Mouse (Mus musculus) heart, embryonic 12.5 days (tissue): ENCODE measurements around the gene Spaar. TPM values are rescaled to one million over a fixed set of nuclear protein-coding genes. Genes with fewer than 3 reads are reported as not detected.

ENCODE experiments used
- ATAC-seq: fragments of 200-750 bp; cut with Nextera tagmentation; 2 replicates; pipeline ENCODE4 v1.8.0; 2017; ENCODE audit warnings: moderate TSS enrichment, moderate library complexity; ENCODE audit not compliant: insufficient number of reproducible peaks, low FRiP score
- H3K27ac ChIP-seq: fragments of 300-500 bp; sonication (generic); 2 replicates; pipeline ENCODE4 v1.5.1; 2016; ENCODE audit warnings: mild to moderate bottlenecking, moderate library complexity; ENCODE audit not compliant: poor library complexity, severe bottlenecking
- H3K27me3 ChIP-seq: fragments of 300-500 bp; sonication (generic); replicated peaks from 2 replicates; pipeline ENCODE4 v1.6.1; 2016; ENCODE audit warnings: mild to moderate bottlenecking, moderate library complexity
- H3K36me3 ChIP-seq: fragments of 300-500 bp; sonication (generic); 2 replicates; pipeline ENCODE4 v1.6.1; 2016; ENCODE audit warnings: mild to moderate bottlenecking, moderate library complexity
- H3K4me1 ChIP-seq: fragments of 300-500 bp; sonication (generic); replicated peaks from 2 replicates; pipeline ENCODE4 v1.6.1; 2016; ENCODE audit warnings: mild to moderate bottlenecking
- H3K4me2 ChIP-seq: fragments of 300-500 bp; sonication (generic); 2 replicates; pipeline ENCODE4 v1.6.1; 2016; ENCODE audit warnings: mild to moderate bottlenecking, moderate library complexity
- H3K4me3 ChIP-seq: fragments of 300-500 bp; sonication (generic); 2 replicates; pipeline ENCODE4 v1.5.1; 2016; ENCODE audit warnings: mild to moderate bottlenecking
- H3K9ac ChIP-seq: fragments of 300-500 bp; sonication (generic); 2 replicates; pipeline ENCODE4 v1.6.1; 2016; ENCODE audit warnings: mild to moderate bottlenecking, moderate library complexity
- H3K9me3 ChIP-seq: fragments of 300-500 bp; sonication (generic); replicated peaks from 2 replicates; pipeline ENCODE4 v1.6.1; 2016; ENCODE audit warnings: mild to moderate bottlenecking, moderate library complexity
- WGBS: fragments of 180-500 bp; shearing (Covaris S2); methylation state at CpG from one replicate; pipeline ENCODE4 v1.1.7; 2016; 5-methylcytosine and 5-hydroxymethylcytosine counted together
- polyA plus RNA-seq: library from polyadenylated mRNA; unstranded; fragments of >200 nt; fragmentation: Nextera tagmentation; extraction: Ambion mirVana; gene quantifications from 2 replicates; pipeline ENCODE4 v1.2.1, GENCODE M21; 2016

Spaar gene
- polyA plus RNA-seq, 1 experiment from 2014 or later = 0.15 TPM

DNA sequence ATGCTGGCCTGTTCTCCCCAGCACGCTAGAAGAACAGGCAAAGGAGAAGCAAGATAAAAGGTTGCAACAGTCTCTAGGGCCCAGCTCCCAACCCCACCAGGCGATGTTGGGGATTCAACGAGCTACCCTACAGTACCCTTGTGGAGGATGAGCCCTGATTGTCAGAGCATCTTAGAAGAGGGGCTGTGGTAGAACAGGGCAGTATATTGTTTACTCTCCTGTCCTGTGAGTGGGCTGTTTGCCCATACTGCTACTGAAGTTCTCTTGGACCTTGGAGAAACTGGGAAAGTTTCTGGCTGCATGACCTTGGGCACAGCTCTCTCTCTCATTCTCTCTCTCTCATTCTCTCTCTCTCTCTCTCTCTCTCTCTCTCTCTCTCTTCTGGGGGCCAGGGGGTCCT lies 708 bp upstream of the Spaar start:
- 0 out of 2 replicates have a peak overlapping the region, but pooled peaks have one; percentile 25 for H3K9ac ChIP-seq
- H3K4me1 ChIP-seq = peaks cover 76% of the 10 kb centered on the region
- no peaks in the 10 kb centered on the region for H3K36me3 ChIP-seq
- no peaks in the 10 kb centered on the region for H3K27me3 ChIP-seq
- ATAC-seq = no peak
- H3K4me3 ChIP-seq = no peak overlapping the region
- no peaks in the 10 kb centered on the region for H3K9me3 ChIP-seq
- H3K4me2 ChIP-seq = peak overlapping the region; percentile 30; the same call in 1 of the 2 replicates
- 17% methylated on average over 3 of the region's 3 CpGs for WGBS
- H3K27ac ChIP-seq = peak overlapping the region; percentile 90

DNA sequence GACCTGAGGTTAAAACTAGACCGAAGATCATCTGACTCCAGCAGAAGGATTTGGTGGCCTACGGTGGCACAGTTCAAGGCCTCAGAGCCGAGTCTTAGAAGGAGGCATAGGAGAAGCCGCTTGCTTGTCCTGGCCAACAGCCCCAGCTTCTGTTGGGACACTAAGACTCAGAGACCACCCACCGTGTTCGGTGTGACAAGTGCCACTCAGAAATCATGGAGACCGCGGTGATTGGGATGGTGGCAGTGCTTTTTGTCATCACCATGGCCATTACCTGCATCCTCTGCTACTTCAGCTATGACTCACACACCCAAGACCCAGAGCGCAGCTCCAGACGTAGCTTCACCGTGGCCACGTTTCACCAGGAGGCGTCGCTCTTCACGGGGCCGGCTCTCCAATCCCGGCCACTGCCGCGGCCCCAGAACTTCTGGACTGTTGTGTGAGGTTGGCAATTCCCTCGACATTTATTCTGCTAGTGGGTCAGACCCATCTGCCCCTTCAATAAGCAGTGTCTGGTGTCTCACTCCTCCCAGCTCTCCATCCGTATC lies 990 bp downstream of the Spaar start:
- Histone ChIP-seq H3K4me2 (no peak overlapping the region), H3K9ac (no peak overlapping the region), H3K4me1 (peaks cover 76% of the 10 kb centered on the region), H3K36me3 (no peaks in the 10 kb centered on the region), H3K27me3 (no peaks in the 10 kb centered on the region), H3K9me3 (no peaks in the 10 kb centered on the region), H3K27ac (peak overlapping the region; percentile 90; the same call in 1 of the 2 replicates), H3K4me3 (no peak overlapping the region)
- 53% methylated on average over 21 of the region's 21 CpGs for whole genome bisulfite sequencing
- no peak for ATAC-seq

DNA sequence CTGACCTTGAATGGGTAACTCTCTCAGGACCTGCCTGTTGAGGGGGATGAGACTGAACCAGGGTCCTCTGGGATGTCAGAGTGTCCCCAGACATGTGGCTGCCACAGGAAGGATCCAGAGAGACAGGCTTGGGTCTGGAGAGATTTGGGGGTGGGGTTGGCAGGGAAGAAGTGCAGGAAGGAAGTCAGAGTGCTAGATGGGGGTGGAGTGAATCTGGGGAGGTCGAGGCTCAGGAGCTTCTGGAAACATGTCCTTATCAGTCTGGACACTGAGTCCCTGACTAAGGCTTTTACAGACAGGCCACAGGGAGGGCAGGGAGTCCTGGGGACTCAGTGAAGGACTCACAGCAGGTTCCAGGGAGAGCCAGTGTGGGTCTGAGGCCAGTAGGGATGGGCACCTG lies 2.3 kb downstream of the Spaar start:
- Histone ChIP-seq H3K4me3 (no peak overlapping the region), H3K27me3 (no peaks in the 10 kb centered on the region), H3K4me2 (no peak overlapping the region), H3K27ac (no peak overlapping the region), H3K9me3 (no peaks in the 10 kb centered on the region), H3K4me1 (peaks cover 67% of the 10 kb centered on the region), H3K9ac (no peak overlapping the region), H3K36me3 (no peaks in the 10 kb centered on the region)
- no peak for ATAC-seq
- 0% methylated on average over 1 of the region's 1 CpGs for WGBS

DNA sequence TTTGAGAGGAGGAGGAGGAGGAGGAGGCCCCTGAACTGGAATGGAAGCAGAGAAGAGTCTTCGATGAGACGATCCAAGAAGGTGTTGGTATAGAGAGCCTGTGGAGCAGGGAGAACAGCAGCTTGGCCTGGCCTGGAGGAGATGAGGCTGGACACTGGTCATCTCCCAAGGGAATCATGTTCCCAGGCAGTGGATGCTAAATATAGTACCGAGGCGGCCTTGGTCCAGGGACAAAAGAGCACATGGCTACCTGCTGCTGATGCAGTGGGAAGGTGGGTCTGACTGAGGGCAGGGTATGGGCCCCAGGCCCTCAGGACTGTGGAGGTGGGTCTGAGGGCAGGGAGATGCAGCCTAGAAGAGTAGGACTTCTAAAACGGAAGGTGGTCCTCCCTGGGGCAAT lies 3.4 kb downstream of the Spaar start:
- H3K9me3 ChIP-seq = no peaks in the 10 kb centered on the region
- ATAC-seq = no peak
- H3K27me3 ChIP-seq = no peaks in the 10 kb centered on the region
- 64% methylated on average over 5 of the region's 5 CpGs for WGBS
- peaks cover 57% of the 10 kb centered on the region for H3K4me1 ChIP-seq
- H3K27ac ChIP-seq = no peak overlapping the region
- H3K36me3 ChIP-seq = no peaks in the 10 kb centered on the region
- H3K9ac ChIP-seq = no peak overlapping the region
- H3K4me2 ChIP-seq = no peak overlapping the region
- H3K4me3 ChIP-seq = no peak overlapping the region

DNA sequence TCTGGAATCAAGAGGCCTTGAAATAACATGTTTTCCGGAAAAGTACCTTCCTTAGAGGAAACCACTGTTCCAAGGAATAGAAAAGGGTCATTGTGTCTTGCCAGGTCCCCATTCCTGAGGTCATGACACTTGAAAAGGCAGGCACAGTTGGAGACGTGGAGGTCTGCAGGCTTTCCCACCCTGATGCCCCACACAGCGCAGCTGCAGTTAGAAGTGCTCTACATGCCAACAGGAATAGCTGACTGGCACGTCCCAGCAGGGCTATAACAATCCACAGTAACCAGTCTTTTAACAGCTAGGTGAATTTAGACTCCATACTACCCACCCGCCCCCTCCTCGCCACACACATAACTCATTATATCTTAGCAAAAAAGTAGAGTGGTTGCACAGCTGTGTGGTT lies 7.3 kb downstream of the Spaar start:
- WGBS = 64% methylated on average over 6 of the region's 6 CpGs
- H3K27ac ChIP-seq = no peak overlapping the region
- no peak overlapping the region for H3K4me3 ChIP-seq
- no peak overlapping the region for H3K4me2 ChIP-seq
- H3K36me3 ChIP-seq = no peaks in the 10 kb centered on the region
- no peaks in the 10 kb centered on the region for H3K9me3 ChIP-seq
- H3K27me3 ChIP-seq = no peaks in the 10 kb centered on the region
- peaks cover 24% of the 10 kb centered on the region for H3K4me1 ChIP-seq
- H3K9ac ChIP-seq = no peak overlapping the region
- ATAC-seq = no peak

DNA sequence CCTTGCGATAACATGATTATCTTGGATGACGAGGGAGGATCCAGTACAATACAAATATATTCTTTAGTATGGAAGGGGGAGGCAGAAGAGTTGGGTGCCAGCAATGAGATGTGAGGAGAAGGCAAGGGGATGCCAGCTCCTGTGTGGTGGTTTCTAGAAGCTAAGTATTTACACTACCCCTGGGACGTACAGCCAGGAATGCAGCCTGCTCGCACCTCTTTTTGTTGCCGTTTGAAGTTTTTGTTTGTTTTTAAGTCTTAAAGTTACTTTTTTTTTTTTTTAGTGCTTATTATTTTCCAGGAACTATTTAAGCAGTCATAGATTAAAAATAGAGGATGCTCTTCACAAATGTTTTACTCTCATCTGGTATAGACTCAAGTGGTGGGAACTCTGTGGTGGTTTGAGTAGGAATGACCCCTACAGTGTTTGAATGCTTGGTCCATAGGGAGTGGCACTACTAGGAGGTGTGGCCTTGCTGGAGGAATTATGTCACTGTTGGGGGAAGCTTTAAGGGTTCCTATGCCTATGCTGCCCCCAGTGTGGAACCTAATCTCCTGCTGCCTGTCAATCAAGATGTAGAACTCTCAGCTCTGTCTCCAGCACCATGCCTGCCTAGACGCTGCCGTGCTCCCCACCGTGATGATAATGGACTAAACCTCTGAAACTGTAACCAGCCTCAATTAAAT lies 9.3 kb downstream of the Spaar start:
- Histone ChIP-seq H3K4me3 (no peak overlapping the region), H3K36me3 (no peaks in the 10 kb centered on the region), H3K4me1 (0 out of 2 replicates have a peak, but pooled peaks cover 9% of the 10 kb centered on the region), H3K9ac (no peak overlapping the region), H3K4me2 (no peak overlapping the region), H3K27me3 (no peaks in the 10 kb centered on the region), H3K27ac (no peak overlapping the region), H3K9me3 (no peaks in the 10 kb centered on the region)
- 53% methylated on average over 8 of the region's 8 CpGs for WGBS
- no peak for ATAC-seq

DNA sequence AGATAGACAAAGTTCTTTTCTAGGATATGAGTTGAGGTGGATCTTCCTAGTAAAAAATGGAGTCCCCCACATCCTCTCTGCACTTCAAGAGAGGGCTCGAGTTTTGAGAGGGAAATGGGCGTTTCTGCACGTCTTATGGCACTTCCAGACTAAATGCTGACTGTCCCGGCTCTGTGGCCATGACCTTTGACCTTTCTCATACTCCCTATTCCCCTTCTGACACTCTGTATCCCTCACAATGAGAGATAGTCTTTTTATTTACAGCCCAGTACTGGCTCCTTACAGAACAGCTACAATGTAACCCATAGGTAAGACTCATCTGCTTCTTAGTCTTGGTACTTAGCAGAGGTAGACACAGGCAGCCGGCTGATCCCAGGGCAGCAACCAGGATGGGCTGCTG lies 11.7 kb downstream of the Spaar start:
- Histone ChIP-seq H3K4me3 (no peak overlapping the region), H3K27ac (no peak overlapping the region), H3K4me2 (no peak overlapping the region), H3K9me3 (no peaks in the 10 kb centered on the region), H3K27me3 (no peaks in the 10 kb centered on the region), H3K4me1 (0 out of 2 replicates have a peak, but pooled peaks cover 9% of the 10 kb centered on the region), H3K36me3 (no peaks in the 10 kb centered on the region), H3K9ac (no peak overlapping the region)
- no peak for ATAC-seq
- 58% methylated on average over 5 of the region's 5 CpGs for WGBS

DNA sequence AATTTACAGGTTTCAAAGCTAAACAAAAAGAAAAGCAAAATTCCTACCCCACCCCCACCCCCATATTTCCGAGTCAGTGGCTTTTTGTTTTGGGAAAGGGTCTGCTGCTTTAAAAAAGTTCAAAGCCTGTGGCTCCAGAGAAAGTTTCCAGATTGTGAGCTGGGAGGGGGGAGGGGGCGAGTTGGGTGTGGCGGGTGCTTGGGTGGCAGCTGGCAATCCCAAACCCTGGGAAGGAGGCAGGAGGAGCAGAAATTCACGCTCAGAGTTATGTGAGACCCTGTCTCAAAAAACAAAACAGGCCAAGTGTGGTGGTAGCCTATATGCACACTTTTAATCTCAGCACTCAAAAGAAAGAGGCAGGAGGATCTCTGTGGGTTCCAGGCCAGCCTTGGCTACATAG lies 12.8 kb downstream of the Spaar start:
- no peak overlapping the region for H3K9ac ChIP-seq
- no peaks in the 10 kb centered on the region for H3K27me3 ChIP-seq
- H3K4me2 ChIP-seq = no peak overlapping the region
- H3K4me1 ChIP-seq = peaks cover 10% of the 10 kb centered on the region; the same call in 1 of the 2 replicates
- H3K4me3 ChIP-seq = no peak overlapping the region
- no peaks in the 10 kb centered on the region for H3K9me3 ChIP-seq
- WGBS = 29% methylated on average over 4 of the region's 4 CpGs
- ATAC-seq = no peak
- no peaks in the 10 kb centered on the region for H3K36me3 ChIP-seq
- no peak overlapping the region for H3K27ac ChIP-seq

DNA sequence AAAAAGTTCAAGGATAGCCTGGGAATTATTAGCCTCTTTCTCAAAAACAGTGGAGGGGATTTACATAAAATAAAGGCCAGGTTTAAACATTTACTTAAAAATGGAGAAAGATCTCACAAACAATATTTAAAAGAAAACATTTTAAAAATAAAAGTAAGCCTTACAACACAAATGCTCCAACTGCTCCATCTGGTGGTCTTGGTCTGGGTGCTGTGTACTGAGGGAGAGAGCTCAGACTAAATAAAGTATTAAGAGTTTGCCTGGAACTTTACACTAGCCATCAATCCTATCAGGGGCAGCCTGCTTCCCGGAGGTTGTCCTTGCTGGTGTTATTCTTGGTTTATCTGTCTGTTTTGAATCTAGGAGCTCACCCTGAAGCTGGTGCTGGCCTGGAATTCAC lies 13.3 kb downstream of the Spaar start:
- Histone ChIP-seq H3K4me1 (peaks cover 10% of the 10 kb centered on the region; the same call in 1 of the 2 replicates), H3K4me3 (no peak overlapping the region), H3K36me3 (no peaks in the 10 kb centered on the region), H3K9ac (no peak overlapping the region), H3K27ac (no peak overlapping the region), H3K4me2 (no peak overlapping the region), H3K9me3 (no peaks in the 10 kb centered on the region), H3K27me3 (no peaks in the 10 kb centered on the region)
- ATAC-seq = no peak
- WGBS = 12% methylated on average over 1 of the region's 1 CpGs

DNA sequence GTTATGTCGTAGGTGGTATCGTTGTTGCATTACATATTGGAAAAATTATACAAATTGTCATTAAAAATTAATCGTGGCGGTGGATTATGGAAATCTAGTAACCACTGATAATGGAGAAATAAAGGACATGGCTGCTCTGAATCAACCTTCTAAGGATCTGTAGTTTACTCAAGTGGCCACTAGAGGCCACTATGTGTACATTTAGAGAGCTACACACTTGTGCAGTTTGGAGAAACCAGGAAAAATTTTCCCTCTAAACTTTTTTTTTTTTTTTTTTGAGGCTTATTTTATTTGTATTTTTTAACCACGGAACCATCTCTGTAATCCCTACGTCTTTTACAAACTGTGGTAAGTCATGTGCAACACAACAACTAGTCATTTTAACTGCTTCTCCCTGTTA lies 15.4 kb downstream of the Spaar start:
- 15% methylated on average over 6 of the region's 6 CpGs for WGBS

DNA sequence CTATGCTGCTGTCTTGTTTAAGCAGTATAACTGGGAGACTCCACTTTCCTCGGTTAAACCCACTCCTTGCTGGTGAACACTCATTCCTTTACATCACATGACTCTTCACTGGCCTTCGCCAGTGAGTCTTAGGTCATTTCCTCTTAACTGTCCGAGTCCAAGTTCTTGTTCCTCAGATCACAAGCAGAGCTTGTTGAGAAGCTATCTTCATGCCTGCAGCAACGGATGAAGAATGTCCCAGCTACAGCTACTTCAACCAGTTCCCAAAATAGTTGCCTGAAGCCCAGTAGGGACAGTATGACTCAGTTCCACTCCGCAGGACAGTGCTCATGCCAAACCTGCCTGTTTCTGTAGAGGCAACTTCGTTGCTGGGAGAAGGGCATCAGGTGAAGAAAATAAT lies 27.4 kb downstream of the Spaar start:
- Histone ChIP-seq H3K9ac (no peak overlapping the region), H3K27me3 (no peaks in the 10 kb centered on the region), H3K36me3 (no peaks in the 10 kb centered on the region), H3K4me3 (no peak overlapping the region), H3K27ac (peak overlapping the region; percentile 50), H3K9me3 (no peaks in the 10 kb centered on the region), H3K4me1 (peaks cover 23% of the 10 kb centered on the region), H3K4me2 (no peak overlapping the region)
- 29% methylated on average over 6 of the region's 6 CpGs for WGBS
- no peak for ATAC-seq

More for the DNA sequence above, 15.4 kb downstream of the Spaar start:
- Histone ChIP-seq H3K27me3 (no peaks in the 10 kb centered on the region), H3K27ac (no peak overlapping the region), H3K4me3 (no peak overlapping the region), H3K4me1 (peaks cover 5% of the 10 kb centered on the region; the same call in 1 of the 2 replicates), H3K36me3 (no peaks in the 10 kb centered on the region), H3K9me3 (0 out of 2 replicates have a peak, but pooled peaks cover 4% of the 10 kb centered on the region), H3K9ac (no peak overlapping the region), H3K4me2 (no peak overlapping the region)
- no peak for ATAC-seq
